Mouse (Mus musculus) thymus, adult 18-20 months (tissue): ENCODE measurements around the gene Gm10118.

Source experiments
- DNase-seq, 2 experiments: peaks; one replicate each; pipeline ENCODE4 v3.0.0; 2022; ENCODE audit warnings: mixed read lengths in 2 of 2

The Gm10118 gene

DNA sequence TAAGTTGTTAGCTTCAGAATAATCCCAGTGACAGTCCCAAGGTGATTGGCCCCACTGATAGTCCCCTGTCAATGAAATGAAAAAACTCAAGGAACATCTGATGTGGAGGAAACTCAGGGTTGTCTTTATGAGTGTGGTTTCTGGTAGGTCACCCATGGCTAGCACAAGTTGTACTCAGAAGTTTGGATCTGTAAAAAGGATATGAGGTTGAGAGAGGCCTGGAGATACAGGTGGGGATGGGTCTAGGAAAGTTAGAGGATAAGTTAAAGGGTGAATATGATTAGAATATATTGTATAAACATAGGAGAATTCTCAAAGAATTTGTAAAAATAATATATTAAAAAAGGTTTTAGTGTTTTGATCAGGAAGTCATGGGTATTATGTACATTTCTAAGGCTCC lies at the start of gene Gm10118:
Gene Gm10118, minus strand, starts transcription at position 101 of the 400 bp plus-strand sequence.
- no peak for DNase-seq

- DNase-seq = no peak
These were observed 45.1 kb upstream of the Gm10118 start for GRCm38 (mm10) chr10:63972300-63972699.

DNA sequence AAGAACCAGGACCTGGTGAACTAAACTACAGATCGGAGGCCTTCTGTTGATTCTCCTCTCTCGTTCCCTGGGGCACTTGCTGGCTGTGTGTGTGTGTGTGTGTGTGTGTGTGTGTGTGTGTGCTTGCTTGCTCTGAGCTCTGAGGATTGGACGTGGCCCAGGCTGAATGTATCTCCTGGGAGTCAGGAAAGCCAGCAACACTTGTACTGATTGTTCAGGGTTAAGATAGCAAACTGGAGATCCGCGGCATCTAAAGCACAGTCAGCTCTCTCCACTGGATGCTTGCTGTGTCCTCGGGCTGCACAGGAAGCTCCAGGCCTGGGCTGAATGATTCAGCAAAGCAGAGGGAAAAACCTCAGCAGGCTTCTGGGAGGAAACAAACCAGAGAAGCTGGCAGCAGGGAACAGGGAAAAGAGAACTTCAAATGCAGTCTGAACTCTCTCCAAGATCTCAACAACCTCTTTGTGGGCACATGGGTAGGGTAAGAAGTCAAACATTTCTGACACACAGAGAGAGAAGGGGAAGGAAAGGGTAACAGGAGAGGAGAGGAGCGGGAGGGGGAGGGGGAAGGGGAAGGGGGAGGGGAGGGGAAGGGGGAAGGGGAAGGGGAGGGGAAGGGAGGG lies 27.2 kb upstream of the Gm10118 start:
- DNase-seq = no peak

DNA sequence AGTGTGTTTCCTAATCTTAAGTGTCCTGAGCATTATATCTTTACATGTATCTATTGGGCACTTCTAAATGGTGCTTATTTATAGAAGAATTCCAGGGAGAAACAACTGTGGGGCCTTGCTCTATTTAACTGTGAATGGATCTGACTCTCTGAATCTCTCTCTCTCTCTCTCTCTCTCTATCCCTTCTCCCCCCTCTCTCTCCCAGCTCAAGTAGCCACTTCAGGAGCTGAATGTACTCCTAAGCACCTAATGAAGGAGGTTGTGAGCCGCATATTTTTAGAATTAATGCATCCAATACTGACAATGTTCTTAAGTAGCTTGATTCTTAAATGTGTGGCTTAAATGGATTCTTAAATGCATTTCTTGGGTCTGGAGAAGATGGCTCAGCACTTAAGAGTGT lies 24.2 kb upstream of the Gm10118 start:
- DNase-seq = no peak

GRCm38 (mm10) chr10:63950867-63951266 lies 23.6 kb upstream of the Gm10118 start:
- DNase-seq = no peak

- DNase-seq = no peak
These were observed 20.0 kb upstream of the Gm10118 start for GRCm38 (mm10) chr10:63947266-63947665.

- DNase-seq = no peak
These were observed 18.3 kb upstream of the Gm10118 start for GRCm38 (mm10) chr10:63945534-63945933.

GRCm38 (mm10) chr10:63933946-63934345 lies 6.7 kb upstream of the Gm10118 start:
- DNase-seq = no peak

- DNase-seq = no peak
These were observed 18.4 kb downstream of the Gm10118 start for GRCm38 (mm10) chr10:63908878-63909277.

DNA sequence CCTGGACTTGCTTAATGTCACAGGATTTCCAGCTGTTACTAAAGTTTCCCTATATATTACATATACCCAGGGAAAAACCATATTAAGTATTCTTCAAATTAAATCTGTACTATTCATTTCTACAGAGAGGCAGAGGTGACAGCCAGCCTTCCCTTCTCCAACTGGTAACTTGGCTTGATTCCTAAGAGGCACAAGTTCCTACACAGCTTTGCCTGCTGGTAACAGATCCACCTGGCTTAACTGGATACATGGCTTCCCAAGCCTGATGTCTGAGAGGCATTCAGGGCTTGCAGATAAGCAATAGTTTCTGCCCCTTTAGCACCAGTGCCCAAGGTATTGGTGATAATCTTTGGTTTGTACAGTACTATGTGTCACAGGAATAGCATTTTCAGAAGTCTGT lies 27.3 kb downstream of the Gm10118 start:
- DNase-seq = no peak

DNA sequence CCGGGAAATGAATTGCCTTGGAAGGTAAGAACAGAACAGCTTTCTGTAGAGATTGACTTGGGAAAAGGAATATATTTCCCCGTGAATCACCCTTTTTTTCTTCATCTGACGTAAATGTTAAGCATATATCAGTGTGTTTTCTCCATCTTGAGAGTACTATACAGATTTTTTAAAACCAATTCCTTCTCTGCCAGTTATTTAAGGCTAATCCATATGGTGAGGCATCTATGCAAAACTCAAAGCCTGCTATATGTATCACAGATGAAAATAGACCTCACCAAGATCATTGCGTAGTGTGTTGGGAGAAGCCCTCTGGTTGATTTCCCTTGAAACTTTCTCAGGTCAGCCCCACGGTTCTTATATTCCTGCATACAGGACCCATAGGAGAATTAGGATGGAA lies 32.6 kb downstream of the Gm10118 start:
- no peak for DNase-seq

- no peak for DNase-seq
These were observed 40.7 kb downstream of the Gm10118 start for GRCm38 (mm10) chr10:63886449-63887088.

- DNase-seq = no peak
These were observed 46.8 kb downstream of the Gm10118 start for GRCm38 (mm10) chr10:63880462-63880903.
